Mouse (Mus musculus) hindbrain, embryonic 12.5 days (tissue): Measurements from ENCODE around the gene Gpat3. TPM values are rescaled to one million over a fixed set of nuclear protein-coding genes. Genes with fewer than 3 reads are reported as not detected.
A peak's percentile ranks its signal among the peaks of the same experiment; 100 is the strongest.

Source experiments
- ATAC-seq: fragments of 200-750 bp; cut with Nextera tagmentation; 2 replicates; pipeline ENCODE4 v1.8.0; 2017; ENCODE audit warnings: moderate TSS enrichment; ENCODE audit not compliant: low FRiP score
- H3K27ac ChIP-seq: fragments of 300-500 bp; sonication (generic); 2 replicates; pipeline ENCODE4 v1.5.1; 2016; ENCODE audit warnings: mild to moderate bottlenecking
- H3K27me3 ChIP-seq: fragments of 300-500 bp; sonication (generic); 2 replicates; pipeline ENCODE4 v1.6.1; 2016; ENCODE audit warnings: mild to moderate bottlenecking
- H3K36me3 ChIP-seq: fragments of 300-500 bp; sonication (generic); 2 replicates; pipeline ENCODE4 v1.6.1; 2016; ENCODE audit warnings: mild to moderate bottlenecking
- H3K4me1 ChIP-seq: fragments of 300-500 bp; sonication (generic); 2 replicates; pipeline ENCODE4 v1.6.1; 2016
- H3K4me2 ChIP-seq: fragments of 300-500 bp; sonication (generic); replicated peaks from 2 replicates; pipeline ENCODE4 v1.6.1; 2016; ENCODE audit warnings: mild to moderate bottlenecking
- H3K4me3 ChIP-seq: fragments of 300-500 bp; sonication (generic); 2 replicates; pipeline ENCODE4 v1.5.1; 2016; ENCODE audit warnings: mild to moderate bottlenecking
- H3K9ac ChIP-seq: fragments of 300-500 bp; sonication (generic); 2 replicates; pipeline ENCODE4 v1.6.1; 2016; ENCODE audit warnings: mild to moderate bottlenecking, moderate library complexity
- H3K9me3 ChIP-seq: fragments of 300-500 bp; sonication (generic); replicated peaks from 2 replicates; pipeline ENCODE4 v1.6.1; 2016; ENCODE audit warnings: mild to moderate bottlenecking
- WGBS: fragments of 180-500 bp; shearing (Covaris S2); methylation state at CpG from one replicate; pipeline ENCODE4 v1.1.7; 2016; 5-methylcytosine and 5-hydroxymethylcytosine counted together
- polyA plus RNA-seq: library from polyadenylated mRNA; unstranded; fragments of >200 nt; fragmentation: Nextera tagmentation; extraction: Ambion mirVana; gene quantifications from 2 replicates; pipeline ENCODE4 v1.2.1, GENCODE M21; 2016

The Gpat3 gene
- polyA plus RNA-seq, 1 experiment from 2014 or later = 0.74 TPM

- Histone ChIP-seq H3K27me3 (no peaks in the 10 kb centered on the region), H3K9me3 (no peaks in the 10 kb centered on the region), H3K4me2 (no peak overlapping the region), H3K27ac (no peak overlapping the region), H3K9ac (no peak overlapping the region), H3K4me3 (no peak overlapping the region), H3K36me3 (no peaks in the 10 kb centered on the region), H3K4me1 (no peaks in the 10 kb centered on the region)
- WGBS = 83% methylated on average over 2 of the region's 2 CpGs
- ATAC-seq = no peak
Observed at GRCm38 (mm10) chr5:100833841-100834240, 11.7 kb upstream of the Gpat3 start.

GRCm38 (mm10) chr5:100835862-100836538, 9.5 kb upstream of the Gpat3 start:
- H3K36me3 ChIP-seq = no peaks in the 10 kb centered on the region
- no peak overlapping the region for H3K4me2 ChIP-seq
- no peaks in the 10 kb centered on the region for H3K27me3 ChIP-seq
- H3K4me1 ChIP-seq = no peaks in the 10 kb centered on the region
- ATAC-seq = no peak
- no peaks in the 10 kb centered on the region for H3K9me3 ChIP-seq
- WGBS = 76% methylated on average over 9 of the region's 9 CpGs
- no peak overlapping the region for H3K4me3 ChIP-seq
- no peak overlapping the region for H3K9ac ChIP-seq
- H3K27ac ChIP-seq = no peak overlapping the region

- no peak for ATAC-seq
- Histone ChIP-seq H3K4me3 (no peak overlapping the region), H3K27ac (no peak overlapping the region), H3K9ac (no peak overlapping the region), H3K9me3 (no peaks in the 10 kb centered on the region), H3K4me2 (no peak overlapping the region), H3K27me3 (no peaks in the 10 kb centered on the region), H3K36me3 (no peaks in the 10 kb centered on the region), H3K4me1 (no peaks in the 10 kb centered on the region)
- WGBS = 92% methylated on average over 7 of the region's 7 CpGs
Observed at GRCm38 (mm10) chr5:100837907-100838306, 7.6 kb upstream of the Gpat3 start.

GRCm38 (mm10) chr5:100844485-100844884, 1.0 kb upstream of the Gpat3 start:
- WGBS = 61% methylated on average over 3 of the region's 3 CpGs
- H3K27me3 ChIP-seq = peaks cover 51% of the 10 kb centered on the region

GRCm38 (mm10) chr5:100845848-100846598, 510 bp downstream of the Gpat3 start:
- Histone ChIP-seq H3K4me1 (peaks cover 14% of the 10 kb centered on the region), H3K4me3 (peak overlapping the region; percentile 55), H3K9ac (peak overlapping the region; percentile 64), H3K36me3 (no peaks in the 10 kb centered on the region), H3K27me3 (peaks cover 51% of the 10 kb centered on the region), H3K9me3 (no peaks in the 10 kb centered on the region), H3K4me2 (peak overlapping the region; percentile 99), H3K27ac (no peak overlapping the region)
- ATAC-seq = peak; percentile 66; the same call in 1 of the 2 replicates
- under 1% methylated on average over 52 of the region's 52 CpGs for WGBS

More at GRCm38 (mm10) chr5:100844485-100844884, 1.0 kb upstream of the Gpat3 start:
- Histone ChIP-seq H3K4me1 (peaks cover 14% of the 10 kb centered on the region), H3K36me3 (no peaks in the 10 kb centered on the region), H3K4me3 (no peak overlapping the region), H3K9ac (no peak overlapping the region), H3K9me3 (no peaks in the 10 kb centered on the region), H3K4me2 (no peak overlapping the region), H3K27ac (no peak overlapping the region)
- no peak for ATAC-seq

GRCm38 (mm10) chr5:100846599-100846920, 1.0 kb downstream of the Gpat3 start:
- WGBS = under 1% methylated on average over 22 of the region's 22 CpGs
- H3K36me3 ChIP-seq = no peaks in the 10 kb centered on the region
- peak overlapping the region; percentile 64 for H3K9ac ChIP-seq
- H3K4me2 ChIP-seq = peak overlapping the region; percentile 99
- H3K4me1 ChIP-seq = peaks cover 14% of the 10 kb centered on the region
- peaks cover 51% of the 10 kb centered on the region for H3K27me3 ChIP-seq
- H3K9me3 ChIP-seq = no peaks in the 10 kb centered on the region
- H3K4me3 ChIP-seq = peak overlapping the region; percentile 55
- no peak for ATAC-seq
- H3K27ac ChIP-seq = no peak overlapping the region

- Histone ChIP-seq H3K4me1 (peaks cover 14% of the 10 kb centered on the region), H3K4me3 (no peak overlapping the region), H3K36me3 (no peaks in the 10 kb centered on the region), H3K9me3 (no peaks in the 10 kb centered on the region), H3K9ac (no peak overlapping the region), H3K4me2 (peak overlapping the region; percentile 99), H3K27me3 (peaks cover 51% of the 10 kb centered on the region), H3K27ac (no peak overlapping the region)
- no peak for ATAC-seq
- WGBS = 7% methylated on average over 2 of the region's 2 CpGs
Observed at GRCm38 (mm10) chr5:100847143-100847542, 1.6 kb downstream of the Gpat3 start.

- ATAC-seq = no peak
- no peaks in the 10 kb centered on the region for H3K4me1 ChIP-seq
- no peaks in the 10 kb centered on the region for H3K9me3 ChIP-seq
- no peak overlapping the region for H3K4me3 ChIP-seq
- 91% methylated on average over 4 of the region's 4 CpGs for WGBS
- peaks cover under 1% of the 10 kb centered on the region; the same call in 1 of the 2 replicates for H3K27me3 ChIP-seq
- H3K27ac ChIP-seq = no peak overlapping the region
- no peaks in the 10 kb centered on the region for H3K36me3 ChIP-seq
- H3K4me2 ChIP-seq = no peak overlapping the region
- no peak overlapping the region for H3K9ac ChIP-seq
Observed at GRCm38 (mm10) chr5:100853963-100854362, 8.4 kb downstream of the Gpat3 start.

- no peak overlapping the region for H3K4me2 ChIP-seq
- H3K9me3 ChIP-seq = no peaks in the 10 kb centered on the region
- H3K36me3 ChIP-seq = no peaks in the 10 kb centered on the region
- no peak overlapping the region for H3K27ac ChIP-seq
- no peaks in the 10 kb centered on the region for H3K4me1 ChIP-seq
- WGBS = 72% methylated on average over 3 of the region's 3 CpGs
- no peak for ATAC-seq
- no peak overlapping the region for H3K9ac ChIP-seq
- no peak overlapping the region for H3K4me3 ChIP-seq
- no peaks in the 10 kb centered on the region for H3K27me3 ChIP-seq
Observed at GRCm38 (mm10) chr5:100856552-100856951, 11.0 kb downstream of the Gpat3 start.

- Histone ChIP-seq H3K36me3 (no peaks in the 10 kb centered on the region), H3K4me1 (no peaks in the 10 kb centered on the region), H3K27me3 (no peaks in the 10 kb centered on the region), H3K4me3 (no peak overlapping the region), H3K9ac (no peak overlapping the region), H3K4me2 (no peak overlapping the region), H3K9me3 (no peaks in the 10 kb centered on the region), H3K27ac (no peak overlapping the region)
- 80% methylated on average over 12 of the region's 12 CpGs for WGBS
- no peak for ATAC-seq
Observed at GRCm38 (mm10) chr5:100860417-100861053, 15.0 kb downstream of the Gpat3 start.

- Histone ChIP-seq H3K36me3 (no peaks in the 10 kb centered on the region), H3K27me3 (no peaks in the 10 kb centered on the region), H3K4me3 (no peak overlapping the region), H3K4me2 (no peak overlapping the region), H3K27ac (no peak overlapping the region), H3K9ac (no peak overlapping the region), H3K9me3 (no peaks in the 10 kb centered on the region), H3K4me1 (no peaks in the 10 kb centered on the region)
- 76% methylated on average over 4 of the region's 4 CpGs for WGBS
- no peak for ATAC-seq
Observed at GRCm38 (mm10) chr5:100861140-100861539, 15.6 kb downstream of the Gpat3 start.

GRCm38 (mm10) chr5:100861811-100862210, 16.3 kb downstream of the Gpat3 start:
- Histone ChIP-seq H3K4me2 (no peak overlapping the region), H3K9ac (no peak overlapping the region), H3K4me1 (no peaks in the 10 kb centered on the region), H3K36me3 (no peaks in the 10 kb centered on the region), H3K4me3 (no peak overlapping the region), H3K27me3 (no peaks in the 10 kb centered on the region), H3K27ac (no peak overlapping the region), H3K9me3 (no peaks in the 10 kb centered on the region)
- WGBS = 83% methylated on average over 7 of the region's 7 CpGs
- ATAC-seq = no peak
